14 mouse cellular contexts compared by ENCODE assay signal in genomic region chr11:36244491-36244882, GRCm38 (mm10).
DNase-seq lines count a peak whose midpoint lies in the region; ATAC-seq and TF ChIP-seq lines count a peak whose summit lies in the region.
"Had no signal": no experiment of that assay in that cellular context is flagged by ENCODE, and none has a peak within 500 bp of the region (broad histone marks: within the 10 kb centered on the region; RNA-seq: fewer than 3 reads in every experiment).

No protein-coding gene starts in this region.

- no peak overlapping the region for H3K9ac ChIP-seq in midbrain, embryonic 13.5 days (replicated peaks)
- H3K9ac ChIP-seq in hindbrain, postnatal 0 days (replicated peaks; ENCODE audit: low read length): no peak overlapping the region
- H3K9ac ChIP-seq: limb, embryonic 13.5 days; liver, postnatal 0 days had no signal

- no peak overlapping the region for H3K4me3 ChIP-seq in midbrain, embryonic 13.5 days (replicated peaks)
- no peak overlapping the region for H3K4me3 ChIP-seq in midbrain, embryonic 10.5 days
- no peak overlapping the region for H3K4me3 ChIP-seq in hindbrain, postnatal 0 days (ENCODE audit: low read length)
- H3K4me3 ChIP-seq: limb, embryonic 13.5 days had no signal

- H3K36me3 ChIP-seq in midbrain, embryonic 13.5 days: no peaks in the 10 kb centered on the region
- H3K36me3 ChIP-seq in midbrain, embryonic 10.5 days: no peaks in the 10 kb centered on the region
- no peaks in the 10 kb centered on the region for H3K36me3 ChIP-seq in hindbrain, postnatal 0 days (ENCODE audit: insufficient read depth, low read length)
- H3K36me3 ChIP-seq: limb, embryonic 13.5 days had no signal

- H3K9me3 ChIP-seq in midbrain, embryonic 13.5 days: no peaks in the 10 kb centered on the region
- no peaks in the 10 kb centered on the region for H3K9me3 ChIP-seq in midbrain, embryonic 10.5 days (replicated peaks)
- no peaks in the 10 kb centered on the region for H3K9me3 ChIP-seq in hindbrain, postnatal 0 days (ENCODE audit: low read length)
- H3K9me3 ChIP-seq: limb, embryonic 13.5 days had no signal

- H3K4me1 ChIP-seq in midbrain, embryonic 13.5 days (replicated peaks): peaks cover 35% of the 10 kb centered on the region
- H3K4me1 ChIP-seq in midbrain, embryonic 10.5 days: 0 out of 2 replicates have a peak, but pooled peaks cover 10% of the 10 kb centered on the region
- H3K4me1 ChIP-seq in hindbrain, postnatal 0 days (ENCODE audit: insufficient read depth, low read length): peaks cover 11% of the 10 kb centered on the region

- H3K27ac ChIP-seq in midbrain, embryonic 13.5 days: peak overlapping the region; percentile 79
- no peak overlapping the region for H3K27ac ChIP-seq in midbrain, embryonic 10.5 days (replicated peaks)
- H3K27ac ChIP-seq in hindbrain, postnatal 0 days: peak overlapping the region; percentile 52; the same call in 1 of the 2 replicates

- no peak for ATAC-seq in midbrain, embryonic 13.5 days
- ATAC-seq in hindbrain, postnatal 0 days: no peak
- ATAC-seq: liver, postnatal 0 days had no signal

- WGBS in midbrain, embryonic 13.5 days: 87% methylated on average over 11 of the region's 11 CpGs
- WGBS in midbrain, embryonic 10.5 days: 93% methylated on average over 11 of the region's 11 CpGs
- 72% methylated on average over 11 of the region's 11 CpGs for WGBS in hindbrain, postnatal 0 days

- no peak for TF ChIP-seq CTCF in hindbrain, postnatal 0 days (IDR thresholded peaks at IDR 0.05; ENCODE audit: low read depth)

- peak; percentile 52 for DNase-seq in heart, adult 11 months
- DNase-seq in heart, adult 8-10 months (ENCODE audit: low spot score): no peak
- DNase-seq in midbrain, embryonic 10.5 days (ENCODE audit: low spot score): no peak
- DNase-seq in hindbrain, postnatal 0 days (ENCODE audit: low spot score): no peak
- DNase-seq in testis, postnatal 14 days (ENCODE audit: low spot score): no peak
- no peak for DNase-seq in embryo, embryonic 10.5 days (ENCODE audit: low spot score)
- DNase-seq in embryo, embryonic 11 days: no peak
- DNase-seq: B cell, adult 2 months; cerebellum, adult 11-12 months; heart, adult 18-20 months; kidney, adult 9 months; liver, postnatal 0 days had no signal

- no peak overlapping the region for H3K4me2 ChIP-seq in midbrain, embryonic 13.5 days (replicated peaks)
- no peak overlapping the region for H3K4me2 ChIP-seq in hindbrain, postnatal 0 days (ENCODE audit: low read depth, low read length)

- no peaks in the 10 kb centered on the region for H3K27me3 ChIP-seq in midbrain, embryonic 13.5 days
- no peaks in the 10 kb centered on the region for H3K27me3 ChIP-seq in midbrain, embryonic 10.5 days (ENCODE audit: low read depth, poor library complexity, severe bottlenecking)
- no peaks in the 10 kb centered on the region for H3K27me3 ChIP-seq in hindbrain, postnatal 0 days (ENCODE audit: insufficient read depth, low read length)
- H3K27me3 ChIP-seq: limb, embryonic 13.5 days had no signal
